Mouse (Mus musculus): Measurements from ENCODE around the gene Ccdc154. TPM values are rescaled to one million over a fixed set of nuclear protein-coding genes. Genes with fewer than 3 reads are reported as not detected.

Ccdc154 gene
- polyA plus RNA-seq, 1 experiment from 2014 or later: 0.18 TPM

- Histone ChIP-seq H3K27me3 (replicated peaks; ENCODE audit: control insufficient read depth, insufficient read depth, low read length) (no peaks in the 10 kb centered on the region), H3K36me3 (ENCODE audit: control insufficient read depth, insufficient read depth, low read length) (peaks cover 23% of the 10 kb centered on the region; the same call in 1 of the 2 replicates), H3K4me1 (ENCODE audit: control insufficient read depth, insufficient read depth, low read length) (no peaks in the 10 kb centered on the region), H3K27ac (ENCODE audit: low read length) (no peak overlapping the region), H3K4me2 (ENCODE audit: low read depth, low read length) (no peak overlapping the region), H3K4me3 (ENCODE audit: low read length) (no peak overlapping the region), H3K9me3 (ENCODE audit: control insufficient read depth, low read length) (no peaks in the 10 kb centered on the region), H3K9ac (ENCODE audit: low read depth, low read length) (no peak overlapping the region)
- no peak for ATAC-seq
- WGBS: 75% methylated on average over 4 of the region's 4 CpGs
Observed at GRCm38 (mm10) chr17:25210006-25210405, 47.7 kb downstream of the Ccdc154 start.

GRCm38 (mm10) chr17:25210680-25211466 is 48.6 kb downstream of the Ccdc154 start:
- H3K4me3 ChIP-seq (ENCODE audit: low read length): no peak overlapping the region
- no peak overlapping the region for H3K4me2 ChIP-seq (ENCODE audit: low read depth, low read length)
- no peaks in the 10 kb centered on the region for H3K4me1 ChIP-seq (ENCODE audit: control insufficient read depth, insufficient read depth, low read length)
- WGBS: 84% methylated on average over 15 of the region's 15 CpGs
- no peak overlapping the region for H3K9ac ChIP-seq (ENCODE audit: low read depth, low read length)
- H3K27ac ChIP-seq (ENCODE audit: low read length): no peak overlapping the region
- no peak for ATAC-seq
- H3K27me3 ChIP-seq (replicated peaks; ENCODE audit: control insufficient read depth, insufficient read depth, low read length): no peaks in the 10 kb centered on the region
- H3K36me3 ChIP-seq (ENCODE audit: control insufficient read depth, insufficient read depth, low read length): peaks cover 19% of the 10 kb centered on the region; the same call in 1 of the 2 replicates
- H3K9me3 ChIP-seq (ENCODE audit: control insufficient read depth, low read length): no peaks in the 10 kb centered on the region

- no peak overlapping the region for H3K27ac ChIP-seq (ENCODE audit: low read length)
- WGBS: 84% methylated on average over 4 of the region's 4 CpGs
- no peak overlapping the region for H3K4me3 ChIP-seq (ENCODE audit: low read length)
- no peaks in the 10 kb centered on the region for H3K9me3 ChIP-seq (ENCODE audit: control insufficient read depth, low read length)
- no peak overlapping the region for H3K4me2 ChIP-seq (ENCODE audit: low read depth, low read length)
- H3K9ac ChIP-seq (ENCODE audit: low read depth, low read length): no peak overlapping the region
- ATAC-seq: no peak
- H3K36me3 ChIP-seq (ENCODE audit: control insufficient read depth, insufficient read depth, low read length): peaks cover 21% of the 10 kb centered on the region; the same call in 1 of the 2 replicates
- H3K27me3 ChIP-seq (replicated peaks; ENCODE audit: control insufficient read depth, insufficient read depth, low read length): no peaks in the 10 kb centered on the region
- no peaks in the 10 kb centered on the region for H3K4me1 ChIP-seq (ENCODE audit: control insufficient read depth, insufficient read depth, low read length)
Observed at GRCm38 (mm10) chr17:25211705-25212104, 49.4 kb downstream of the Ccdc154 start.

DNA sequence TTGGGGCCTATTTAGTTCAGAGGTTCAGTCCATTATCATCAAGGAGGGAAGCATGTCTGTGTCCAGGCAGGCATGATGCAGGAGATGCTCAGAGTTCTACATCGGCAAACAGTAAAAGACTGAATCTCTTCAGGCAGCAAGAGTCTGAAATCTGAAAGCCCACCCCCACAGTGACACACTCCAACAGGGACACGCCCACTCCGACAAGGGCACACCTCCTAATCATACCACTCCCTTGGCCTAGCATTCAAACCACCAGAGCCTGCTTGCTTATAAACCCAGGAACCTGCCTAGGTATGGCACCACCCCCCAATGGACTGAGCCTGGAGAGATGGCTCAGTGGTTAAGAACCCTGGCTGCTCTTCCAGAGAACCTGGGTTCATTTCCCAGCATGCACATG is 53.2 kb downstream of the Ccdc154 start:
- ATAC-seq: no peak
- Histone ChIP-seq H3K4me1 (ENCODE audit: control insufficient read depth, insufficient read depth, low read length) (no peaks in the 10 kb centered on the region), H3K9ac (ENCODE audit: low read depth, low read length) (no peak overlapping the region), H3K4me3 (ENCODE audit: low read length) (no peak overlapping the region), H3K4me2 (ENCODE audit: low read depth, low read length) (no peak overlapping the region), H3K27me3 (replicated peaks; ENCODE audit: control insufficient read depth, insufficient read depth, low read length) (no peaks in the 10 kb centered on the region), H3K36me3 (ENCODE audit: control insufficient read depth, insufficient read depth, low read length) (peaks cover 13% of the 10 kb centered on the region; the same call in 1 of the 2 replicates), H3K27ac (ENCODE audit: low read length) (no peak overlapping the region), H3K9me3 (ENCODE audit: control insufficient read depth, low read length) (no peaks in the 10 kb centered on the region)
- WGBS: 90% methylated on average over 3 of the region's 3 CpGs

GRCm38 (mm10) chr17:25218967-25219366 is 56.7 kb downstream of the Ccdc154 start:
- no peak overlapping the region for H3K4me2 ChIP-seq (ENCODE audit: low read depth, low read length)
- no peak overlapping the region for H3K4me3 ChIP-seq (ENCODE audit: low read length)
- H3K36me3 ChIP-seq (ENCODE audit: control insufficient read depth, insufficient read depth, low read length): peaks cover 9% of the 10 kb centered on the region; the same call in 1 of the 2 replicates
- H3K27me3 ChIP-seq (replicated peaks; ENCODE audit: control insufficient read depth, insufficient read depth, low read length): no peaks in the 10 kb centered on the region
- H3K4me1 ChIP-seq (ENCODE audit: control insufficient read depth, insufficient read depth, low read length): peaks cover 11% of the 10 kb centered on the region
- no peaks in the 10 kb centered on the region for H3K9me3 ChIP-seq (ENCODE audit: control insufficient read depth, low read length)
- H3K27ac ChIP-seq (ENCODE audit: low read length): no peak overlapping the region
- no peak overlapping the region for H3K9ac ChIP-seq (ENCODE audit: low read depth, low read length)
- no peak for ATAC-seq
- 88% methylated on average over 9 of the region's 9 CpGs for WGBS

DNA sequence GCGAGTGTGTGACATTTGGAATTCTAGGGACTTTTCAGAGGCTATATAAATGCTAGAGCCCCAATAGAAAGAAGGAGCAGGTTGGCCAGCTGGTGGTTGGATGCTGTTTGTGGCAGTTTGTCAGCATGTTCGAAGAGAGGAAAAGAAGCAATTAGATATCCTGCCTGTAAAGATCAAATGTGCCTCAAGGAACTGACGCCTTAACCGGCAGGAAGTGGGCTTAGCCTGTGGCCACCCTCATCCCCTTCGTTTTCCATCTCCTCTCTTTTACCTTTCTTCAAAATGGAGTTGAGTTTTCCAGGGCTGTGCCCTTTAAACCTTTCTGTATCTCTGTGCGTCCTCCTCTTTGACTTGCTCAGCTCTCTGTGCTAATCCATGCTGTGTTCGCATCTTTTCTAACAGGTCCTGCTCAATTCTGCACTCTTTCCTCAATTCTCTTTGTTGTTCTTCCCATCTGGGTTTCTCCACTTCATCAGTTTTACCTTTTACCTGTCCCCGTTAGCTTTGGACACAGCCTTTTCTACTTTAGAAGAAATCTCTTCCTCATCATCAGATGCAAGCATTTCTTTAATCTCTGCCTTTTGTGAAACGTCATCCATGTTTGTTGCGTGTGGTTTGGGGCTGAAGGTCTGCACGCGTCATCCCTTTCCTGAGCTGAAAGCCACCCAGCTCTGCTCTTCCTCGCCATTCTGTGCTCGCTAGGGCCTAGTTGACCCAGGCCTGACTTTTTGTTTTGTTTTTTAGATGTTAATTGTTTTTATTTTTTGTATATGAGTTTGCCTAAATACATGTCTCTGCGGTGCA is 57.4 kb downstream of the Ccdc154 start:
- no peak for ATAC-seq
- no peaks in the 10 kb centered on the region for H3K27me3 ChIP-seq (replicated peaks; ENCODE audit: control insufficient read depth, insufficient read depth, low read length)
- H3K4me1 ChIP-seq (ENCODE audit: control insufficient read depth, insufficient read depth, low read length): peaks cover 11% of the 10 kb centered on the region
- H3K36me3 ChIP-seq (ENCODE audit: control insufficient read depth, insufficient read depth, low read length): peaks cover 6% of the 10 kb centered on the region; the same call in 1 of the 2 replicates
- H3K27ac ChIP-seq (ENCODE audit: low read length): no peak overlapping the region
- no peaks in the 10 kb centered on the region for H3K9me3 ChIP-seq (ENCODE audit: control insufficient read depth, low read length)
- 93% methylated on average over 15 of the region's 15 CpGs for WGBS
- no peak overlapping the region for H3K4me2 ChIP-seq (ENCODE audit: low read depth, low read length)
- no peak overlapping the region for H3K4me3 ChIP-seq (ENCODE audit: low read length)
- no peak overlapping the region for H3K9ac ChIP-seq (ENCODE audit: low read depth, low read length)

GRCm38 (mm10) chr17:25220746-25221145 is 58.5 kb downstream of the Ccdc154 start:
- Histone ChIP-seq H3K4me3 (ENCODE audit: low read length) (no peak overlapping the region), H3K9me3 (ENCODE audit: control insufficient read depth, low read length) (no peaks in the 10 kb centered on the region), H3K4me2 (ENCODE audit: low read depth, low read length) (no peak overlapping the region), H3K4me1 (ENCODE audit: control insufficient read depth, insufficient read depth, low read length) (peaks cover 11% of the 10 kb centered on the region), H3K27me3 (replicated peaks; ENCODE audit: control insufficient read depth, insufficient read depth, low read length) (no peaks in the 10 kb centered on the region), H3K9ac (ENCODE audit: low read depth, low read length) (no peak overlapping the region), H3K36me3 (ENCODE audit: control insufficient read depth, insufficient read depth, low read length) (peaks cover 3% of the 10 kb centered on the region; the same call in 1 of the 2 replicates), H3K27ac (ENCODE audit: low read length) (no peak overlapping the region)
- 88% methylated on average over 1 of the region's 1 CpGs for WGBS
- no peak for ATAC-seq

Other genes starting within 250 kb of the Ccdc154 start
- 20.2 and 21.8 TPM in 2 replicates for gene Mapk8ip3, start 225.5 kb upstream of the Ccdc154 start, polyA plus RNA-seq (2015; fragmentation: Nextera tagmentation; extraction: Ambion mirVana)
- gene Jpt2, start 201.8 kb upstream of the Ccdc154 start, polyA plus RNA-seq (2015; fragmentation: Nextera tagmentation; extraction: Ambion mirVana): 146 and 163 TPM in 2 replicates
- 3.1 and 3.3 TPM in 2 replicates for gene Cramp1l, start 146.7 kb upstream of the Ccdc154 start, polyA plus RNA-seq (2015; fragmentation: Nextera tagmentation; extraction: Ambion mirVana)
- gene Ift140, start 146.4 kb upstream of the Ccdc154 start, polyA plus RNA-seq (2015; fragmentation: Nextera tagmentation; extraction: Ambion mirVana): 12.7 and 12.9 TPM in 2 replicates
- gene Tmem204, start 78.9 kb upstream of the Ccdc154 start, polyA plus RNA-seq (2015; fragmentation: Nextera tagmentation; extraction: Ambion mirVana): 22.2 and 25.8 TPM in 2 replicates
- gene Telo2, start 46.5 kb upstream of the Ccdc154 start, polyA plus RNA-seq (2015; fragmentation: Nextera tagmentation; extraction: Ambion mirVana): 32.1 and 32.3 TPM in 2 replicates
- gene Ptx4, start 41.7 kb upstream of the Ccdc154 start, polyA plus RNA-seq (2015; fragmentation: Nextera tagmentation; extraction: Ambion mirVana): 0.20 and 0.24 TPM in 2 replicates
- gene Clcn7, start 29.1 kb upstream of the Ccdc154 start, polyA plus RNA-seq (2015; fragmentation: Nextera tagmentation; extraction: Ambion mirVana): 21.8 and 23.5 TPM in 2 replicates
- 1.3 and 1.6 TPM in 2 replicates for gene Gm38655, start 13.0 kb downstream of the Ccdc154 start, polyA plus RNA-seq (2015; fragmentation: Nextera tagmentation; extraction: Ambion mirVana)
- gene BC003965, start 22.1 kb downstream of the Ccdc154 start, polyA plus RNA-seq (2015; fragmentation: Nextera tagmentation; extraction: Ambion mirVana): 35.1 and 39.7 TPM in 2 replicates
- gene Unkl, start 25.9 kb downstream of the Ccdc154 start, polyA plus RNA-seq (2015; fragmentation: Nextera tagmentation; extraction: Ambion mirVana): 4.8 and 5.3 TPM in 2 replicates
- 40.6 and 45.8 TPM in 2 replicates for gene Gnptg, start 77.7 kb downstream of the Ccdc154 start, polyA plus RNA-seq (2015; fragmentation: Nextera tagmentation; extraction: Ambion mirVana)
- 33.1 and 37.0 TPM in 2 replicates for gene Tsr3, start 77.7 kb downstream of the Ccdc154 start, polyA plus RNA-seq (2015; fragmentation: Nextera tagmentation; extraction: Ambion mirVana)
- 2.5 and 4.0 TPM in 2 replicates for gene Baiap3, start 93.9 kb downstream of the Ccdc154 start, polyA plus RNA-seq (2015; fragmentation: Nextera tagmentation; extraction: Ambion mirVana)
- gene Ube2i, start 112.2 kb downstream of the Ccdc154 start, polyA plus RNA-seq (2015; fragmentation: Nextera tagmentation; extraction: Ambion mirVana): 430 and 478 TPM in 2 replicates
- 0.39 and 0.62 TPM in 2 replicates for gene Prss34, start 135.9 kb downstream of the Ccdc154 start, polyA plus RNA-seq (2015; fragmentation: Nextera tagmentation; extraction: Ambion mirVana)
- gene Prss28, start 146.2 kb downstream of the Ccdc154 start, polyA plus RNA-seq (2015; fragmentation: Nextera tagmentation; extraction: Ambion mirVana): not detected in 2 replicates
- gene Prss29, start 156.2 kb downstream of the Ccdc154 start, polyA plus RNA-seq (2015; fragmentation: Nextera tagmentation; extraction: Ambion mirVana): not detected in 2 replicates
- 0.22 TPM in 1 of 2 replicates, not detected in the other for gene Tpsab1, start 183.1 kb downstream of the Ccdc154 start, polyA plus RNA-seq (2015; fragmentation: Nextera tagmentation; extraction: Ambion mirVana)
- gene Tpsb2, start 203.8 kb downstream of the Ccdc154 start, polyA plus RNA-seq (2015; fragmentation: Nextera tagmentation; extraction: Ambion mirVana): 3.7 and 4.5 TPM in 2 replicates
- 26.3 and 28.6 TPM in 2 replicates for gene Tpsg1, start 206.8 kb downstream of the Ccdc154 start, polyA plus RNA-seq (2015; fragmentation: Nextera tagmentation; extraction: Ambion mirVana)

All from intestine, embryonic 16.5 days (tissue).